Mouse (Mus musculus): Measurements from ENCODE around the gene Lim2.

DNA sequence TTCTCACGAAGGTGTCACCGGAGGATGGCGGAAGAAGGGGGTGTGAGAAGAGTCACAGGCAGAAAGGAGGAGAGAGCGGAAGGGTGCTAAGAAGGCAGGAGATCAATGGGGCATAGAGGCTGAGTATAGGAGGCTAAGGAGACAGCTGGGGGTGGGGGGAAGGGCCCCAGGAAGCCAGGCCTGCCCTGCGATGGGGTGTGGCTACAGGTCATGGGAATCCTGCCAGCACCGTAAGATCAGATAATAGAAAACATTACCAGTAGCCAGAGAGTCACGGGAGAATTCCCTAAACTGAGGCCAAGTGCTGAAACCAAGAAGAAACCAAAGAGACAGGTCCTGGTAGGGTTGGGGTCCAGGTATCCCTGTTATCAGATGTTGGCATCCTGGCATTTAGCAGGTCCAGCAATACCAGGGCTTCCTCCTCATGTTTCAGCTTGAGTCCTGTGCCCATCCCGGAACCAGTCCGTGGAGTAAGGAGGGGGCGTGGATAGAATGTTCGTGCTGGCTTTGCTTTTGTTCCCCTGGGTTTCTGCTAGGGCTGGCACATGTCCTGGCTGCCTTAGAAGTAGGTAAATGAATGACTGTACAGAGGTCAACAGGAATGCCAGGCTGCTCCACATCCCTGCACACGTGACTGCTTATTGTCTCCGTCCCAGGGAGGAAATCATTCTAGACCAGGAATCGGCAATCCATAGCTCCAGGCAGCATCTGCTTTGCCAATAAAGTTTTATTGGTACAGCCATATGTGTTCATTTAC lies 26.3 kb downstream of the Lim2 start:
- TF ChIP-seq POLR2A (IDR thresholded peaks at IDR 0.05; ENCODE audit: borderline replicate concordance, insufficient read depth, low read length) (no peak), CTCF (IDR thresholded peaks at IDR 0.05; ENCODE audit: borderline replicate concordance, insufficient read depth, low read depth, low read length) (no peak)
